Mouse (Mus musculus) B cell, adult 2 months (primary cell): ENCODE results near the gene Lin7c.
"Not testable (repeated sequence)": the region's sequence is repeated elsewhere in the genome, so short reads cannot be mapped to it uniquely, and the experiment has no call there.

Experiments used
- DNase-seq, 2 experiments: peaks; one replicate each; pipeline ENCODE4 v3.0.0; 2022

Lin7c gene

DNA sequence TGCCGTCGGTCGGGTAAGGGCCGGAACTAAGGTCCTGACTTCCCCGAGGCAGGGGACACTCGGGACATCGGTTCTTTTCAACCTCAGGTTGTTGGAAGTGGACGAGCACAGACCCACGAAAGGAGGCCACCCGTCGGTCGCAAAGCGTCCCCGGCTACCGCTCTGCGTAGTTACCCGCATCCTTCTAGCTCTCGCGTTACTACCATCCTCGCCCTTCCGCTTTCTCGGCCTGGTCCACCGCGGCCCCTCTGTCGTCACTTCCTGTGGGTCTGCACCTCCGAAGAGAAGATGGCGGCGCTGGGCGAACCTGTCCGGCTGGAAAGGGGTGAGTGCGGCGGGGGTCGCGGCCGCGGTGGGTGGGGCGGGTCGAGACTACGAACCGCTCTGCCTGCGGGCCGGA, at the start of gene Lin7c:
Gene Lin7c (plus strand): TSS at position 257 of the 400 bp plus-strand sequence.
- DNase-seq: peak; percentile 93 to 94

DNA sequence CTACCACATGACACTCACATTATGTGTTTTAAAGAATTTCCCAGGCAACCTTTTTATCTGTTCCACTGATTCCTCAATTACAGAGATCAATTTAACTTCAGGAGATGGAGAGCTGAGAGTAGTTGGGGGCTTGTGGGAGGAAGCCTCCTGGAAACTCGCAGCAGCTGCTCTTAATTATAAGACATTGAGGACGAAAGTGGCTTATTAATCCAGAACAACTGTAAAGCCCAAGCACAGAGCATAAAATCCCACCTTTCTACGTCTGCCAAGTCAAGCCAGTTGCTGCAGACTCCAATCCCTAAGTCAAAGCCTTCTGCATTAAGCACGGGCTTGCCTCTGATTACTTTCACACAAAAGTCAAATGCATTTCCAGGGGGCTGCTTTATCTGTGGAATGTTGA, 44.3 kb upstream of the Lin7c start:
- DNase-seq: no peak

GRCm38 (mm10) chr2:109848305-109848704, 42.3 kb upstream of the Lin7c start:
- no peak for DNase-seq

DNA sequence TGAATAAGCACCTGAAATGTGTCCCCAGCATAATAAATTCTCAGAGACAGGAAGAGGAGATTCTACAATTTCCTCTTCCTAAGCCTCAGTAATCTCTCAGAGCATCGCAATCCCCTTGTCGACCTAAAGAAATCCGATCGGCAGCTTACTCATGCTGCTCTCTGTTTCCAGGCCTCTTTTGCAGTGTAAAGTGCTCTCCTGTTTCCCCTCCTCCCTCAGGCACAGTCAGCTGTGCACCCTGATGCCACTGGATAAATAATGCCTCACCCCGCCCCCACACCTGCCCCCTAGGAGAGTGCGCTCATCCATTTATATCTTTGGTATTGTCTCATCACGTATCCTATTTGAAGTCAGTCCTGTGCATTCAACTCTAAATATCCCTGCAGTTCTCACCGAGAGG, 41.9 kb upstream of the Lin7c start:
- no peak for DNase-seq

GRCm38 (mm10) chr2:109855601-109856000, 35.1 kb upstream of the Lin7c start:
- DNase-seq: no peak

- no peak for DNase-seq
These were observed 31.0 kb upstream of the Lin7c start for GRCm38 (mm10) chr2:109859671-109860070.

DNA sequence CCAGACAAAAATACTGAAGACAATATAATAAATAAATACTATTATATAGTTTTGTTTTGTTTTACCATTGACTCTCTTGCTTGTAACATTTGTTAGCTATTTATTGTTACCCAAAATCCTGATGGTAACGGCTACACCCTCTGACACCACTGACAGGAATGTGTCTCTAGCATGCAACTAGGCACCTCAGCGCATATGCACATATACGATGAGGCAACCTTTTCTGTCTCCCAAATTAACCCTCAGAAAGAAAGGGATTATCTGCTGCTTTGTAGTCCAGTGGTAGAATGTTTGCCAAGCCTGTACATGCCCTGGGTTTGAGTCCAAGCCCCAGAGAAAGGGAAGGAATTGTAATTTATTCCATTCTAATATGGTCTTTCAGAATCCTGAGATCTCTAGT, 29.8 kb upstream of the Lin7c start:
- no peak for DNase-seq

GRCm38 (mm10) chr2:109879429-109879828, 11.2 kb upstream of the Lin7c start:
- DNase-seq: not testable (repeated sequence)

DNA sequence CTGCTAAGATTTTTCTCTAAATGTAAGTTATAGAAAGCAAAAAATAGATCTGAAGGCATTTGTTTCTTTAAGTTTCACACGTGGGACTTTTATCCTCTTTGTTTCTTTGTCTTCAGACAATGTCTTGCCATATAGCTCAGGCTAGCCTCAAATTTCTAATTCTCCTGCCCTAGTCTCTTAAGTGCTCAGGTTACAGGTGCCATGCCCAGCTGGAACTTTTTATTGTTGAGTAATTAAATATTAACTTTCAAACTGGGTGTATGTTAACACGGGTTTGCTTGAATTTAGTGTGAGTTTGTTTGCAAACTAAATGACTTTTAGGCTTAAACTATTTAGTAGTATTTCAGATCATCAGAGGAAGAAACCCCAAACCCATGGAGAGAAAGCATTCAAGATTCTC, 9.5 kb upstream of the Lin7c start:
- DNase-seq: no peak

- DNase-seq: no peak
These were observed 9.0 kb upstream of the Lin7c start for GRCm38 (mm10) chr2:109881625-109882024.

DNA sequence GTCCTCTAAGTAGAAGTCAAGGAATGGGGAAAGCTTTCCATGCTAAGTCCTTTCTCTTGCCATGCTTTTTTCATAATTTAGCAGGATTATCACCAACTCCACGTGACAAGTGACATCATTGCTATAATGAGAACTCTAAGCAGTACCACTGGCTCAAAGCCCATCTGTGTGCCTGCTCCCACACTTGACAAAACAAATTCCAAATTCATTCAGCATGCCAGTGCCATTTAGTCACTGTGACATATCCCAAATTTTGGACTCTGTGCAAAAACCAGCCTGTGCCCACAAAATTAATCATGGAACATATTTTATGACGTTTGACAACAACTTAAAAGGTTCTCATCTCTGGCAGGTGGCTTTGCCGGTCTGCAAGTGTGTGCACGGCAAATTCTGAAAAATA, 6.5 kb upstream of the Lin7c start:
- no peak for DNase-seq

- DNase-seq: no peak
These were observed 6.1 kb upstream of the Lin7c start for GRCm38 (mm10) chr2:109884507-109884906.

DNA sequence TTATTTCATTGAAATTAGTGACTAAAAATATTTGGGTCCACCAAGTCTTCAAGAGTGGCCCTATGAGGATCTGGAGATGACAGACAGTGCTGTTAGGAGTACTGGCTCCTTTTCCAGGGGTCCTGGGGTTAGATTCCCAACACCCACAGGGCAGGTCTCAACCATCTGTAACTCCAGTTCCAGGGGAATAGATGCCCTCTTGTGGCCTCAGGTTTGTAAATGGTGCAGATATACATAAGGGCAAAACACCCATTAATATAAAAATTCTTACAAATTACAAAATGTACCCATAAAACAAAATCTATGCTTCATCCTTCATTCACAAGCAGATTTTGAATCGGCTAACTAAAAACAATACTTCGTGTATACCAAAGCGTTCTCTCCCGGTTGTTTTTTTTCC, 585 bp upstream of the Lin7c start:
- no peak for DNase-seq

DNA sequence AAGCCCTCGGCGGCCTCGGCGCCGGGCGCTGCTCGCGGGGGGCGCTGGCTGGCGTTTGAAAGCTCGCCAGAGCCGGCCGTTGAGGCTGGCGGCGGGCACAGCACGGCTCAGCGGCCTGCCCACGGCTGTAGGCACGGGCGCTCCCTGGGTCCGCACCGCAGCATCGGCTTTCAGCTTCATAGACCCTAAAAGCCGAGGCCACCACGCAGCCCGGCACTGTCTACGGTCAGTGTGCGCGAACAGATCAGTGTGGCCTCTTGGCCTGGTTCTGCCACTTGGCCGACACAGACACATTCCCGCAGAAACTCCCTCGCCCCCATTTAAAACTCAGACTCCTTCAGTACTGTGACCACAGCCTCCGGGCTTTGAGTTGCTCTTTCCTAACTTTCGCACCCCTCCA, 378 bp downstream of the Lin7c start:
- DNase-seq: no peak

DNA sequence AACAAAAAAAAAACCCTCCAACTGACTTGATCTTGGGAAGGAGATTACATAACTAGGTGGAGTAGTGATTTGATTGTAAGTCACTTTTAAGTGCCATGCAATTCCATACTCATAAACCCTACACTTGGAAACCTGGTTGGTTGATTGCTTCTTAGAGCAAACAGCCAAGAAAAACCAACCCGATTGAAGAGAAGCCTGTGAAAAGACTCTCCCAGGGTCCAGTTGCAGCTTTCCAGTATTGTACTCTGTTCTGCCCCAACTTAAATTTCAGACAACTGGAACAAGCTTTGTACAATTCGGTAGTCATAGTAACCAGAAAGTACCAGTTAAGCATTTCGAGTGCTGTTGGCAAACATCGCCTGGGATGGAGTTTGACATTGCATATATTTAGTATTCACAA, 818 bp downstream of the Lin7c start:
- DNase-seq: no peak

- peak; percentile 30 to 39 for DNase-seq
These were observed 5.7 kb downstream of the Lin7c start for GRCm38 (mm10) chr2:109896311-109896710.

DNA sequence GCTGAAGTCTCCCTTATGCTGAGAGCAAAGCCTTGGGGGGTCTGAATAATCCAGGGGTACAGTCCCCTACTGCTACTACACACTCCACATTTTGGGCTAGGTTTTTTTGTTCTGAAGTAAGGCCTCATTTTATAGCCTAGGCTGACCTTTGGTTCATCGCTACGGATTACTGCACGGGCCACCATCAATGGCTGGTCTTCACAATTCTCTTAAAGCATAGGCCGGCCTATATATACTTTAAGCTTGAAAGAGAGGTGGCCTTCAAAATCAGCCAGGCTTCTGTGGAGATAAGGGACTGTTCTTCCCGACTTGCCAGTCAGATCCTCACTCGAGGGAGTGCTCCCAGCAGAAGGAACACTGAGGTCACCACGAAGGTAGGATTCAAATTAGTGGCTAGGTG, 12.2 kb downstream of the Lin7c start:
- no peak for DNase-seq

DNA sequence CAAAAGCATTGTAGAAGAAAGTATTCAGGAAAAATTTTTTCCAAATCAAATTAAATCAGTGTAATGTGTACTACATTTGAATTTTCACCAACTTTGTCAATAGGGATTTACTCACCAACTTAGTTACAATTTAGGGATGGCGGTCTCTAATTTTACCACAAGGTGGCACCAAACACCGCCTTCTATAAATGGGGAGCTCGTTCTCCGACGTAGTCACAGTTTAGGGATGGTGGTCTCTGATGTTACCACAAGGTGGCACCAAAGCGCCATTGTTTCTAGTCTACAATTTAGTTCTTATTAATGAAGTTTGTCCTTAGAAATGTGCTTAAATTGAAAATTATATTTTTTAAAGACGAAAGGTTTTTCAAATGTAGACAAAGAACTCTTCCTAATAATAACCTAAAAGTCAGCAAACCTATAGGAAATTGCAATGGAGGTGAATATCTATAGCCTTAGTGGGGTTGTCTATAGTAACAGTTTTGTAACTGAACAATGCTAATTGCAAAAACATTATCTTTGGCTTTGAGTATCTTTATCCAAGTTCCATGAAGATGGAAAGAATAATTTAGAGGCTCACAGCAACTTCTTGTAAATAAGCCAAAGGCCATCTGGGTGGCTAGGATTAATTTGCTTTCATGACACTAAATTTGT, 13.6 kb downstream of the Lin7c start:
- peak; percentile 84 to 88 for DNase-seq

DNA sequence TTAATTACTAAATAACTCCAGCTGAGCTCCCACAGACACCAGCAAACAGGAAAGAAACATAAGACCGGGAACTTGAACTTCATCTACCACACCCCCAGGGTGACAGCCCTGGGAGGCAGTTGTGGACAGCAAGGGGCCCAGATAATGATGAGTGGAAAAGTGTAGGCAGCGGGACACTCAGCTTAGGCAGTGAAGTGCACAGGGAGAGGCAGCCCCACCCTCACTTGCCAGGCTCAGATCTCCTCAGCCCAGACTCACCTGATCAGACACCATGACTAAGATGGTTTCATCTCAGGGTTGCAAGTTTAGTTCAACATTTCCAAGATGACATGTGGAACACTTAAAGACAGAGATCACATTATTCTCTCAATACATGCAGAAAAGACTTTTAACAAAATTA, 18.5 kb downstream of the Lin7c start:
- no peak for DNase-seq

- DNase-seq: no peak
These were observed 21.6 kb downstream of the Lin7c start for GRCm38 (mm10) chr2:109912216-109912615.

- no peak for DNase-seq
These were observed 22.1 kb downstream of the Lin7c start for GRCm38 (mm10) chr2:109912766-109913165.

DNA sequence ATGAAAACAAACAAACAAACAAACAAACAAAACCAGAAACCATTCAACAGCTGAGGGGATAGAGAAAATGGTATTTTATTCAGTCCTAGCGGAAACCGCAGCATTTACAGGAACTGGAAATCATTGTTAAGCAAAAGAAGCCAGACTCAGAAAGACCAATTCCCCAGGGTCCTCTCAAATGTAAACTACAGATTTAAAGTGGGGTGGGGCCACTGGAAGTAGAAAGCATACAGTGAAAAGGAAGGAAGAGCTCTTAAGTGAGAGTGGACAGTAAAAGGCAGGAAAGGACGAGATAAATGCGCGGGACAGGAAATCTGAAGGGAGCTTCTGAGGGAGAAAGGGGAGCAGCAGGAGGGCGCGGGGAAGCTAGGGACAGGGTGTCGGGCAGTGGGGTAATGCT, 22.6 kb downstream of the Lin7c start:
- no peak for DNase-seq

DNA sequence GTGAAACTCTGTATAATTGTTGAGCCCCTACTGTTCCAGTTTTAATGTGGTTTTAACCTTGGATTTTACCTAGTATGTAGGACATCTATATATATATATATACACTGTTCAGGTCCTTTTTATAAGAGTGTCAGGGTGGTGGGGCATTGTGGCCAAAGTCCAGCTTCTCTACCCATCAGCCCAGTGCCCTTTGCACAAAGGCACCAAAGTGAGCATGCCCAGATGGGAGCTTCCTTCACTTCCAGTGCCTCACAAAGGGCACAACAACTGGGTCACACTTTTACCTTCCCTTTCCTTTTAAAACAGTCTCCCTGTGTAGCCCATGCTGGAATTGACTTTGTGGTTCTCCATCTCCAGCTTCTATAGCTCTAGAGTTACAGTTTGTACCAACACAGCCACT, 23.9 kb downstream of the Lin7c start:
- DNase-seq: no peak

- DNase-seq: no peak
These were observed 26.3 kb downstream of the Lin7c start for GRCm38 (mm10) chr2:109916782-109917495.
